Mouse (Mus musculus) brain, embryonic 14.5 days (tissue): ENCODE data around the gene Tti1.

Source experiments
- CTCF ChIP-seq: fragments of 200-500 bp; IDR thresholded peaks from 2 replicates; pipeline ENCODE4 v1.5.1; 2012; ENCODE audit warnings: inconsistent platforms, mild to moderate bottlenecking, moderate library complexity, borderline replicate concordance; ENCODE audit not compliant: insufficient read depth, insufficient read length; ENCODE audit errors: extremely low read depth
- POLR2A ChIP-seq: fragments of 200-500 bp; IDR thresholded peaks from 2 replicates; pipeline ENCODE4 v1.6.1; 2012; ENCODE audit warnings: mild to moderate bottlenecking, inconsistent platforms, borderline replicate concordance; ENCODE audit not compliant: poor library complexity, insufficient read depth, insufficient read length, severe bottlenecking; ENCODE audit errors: extremely low read depth

- TF ChIP-seq CTCF, result no peak
- no peak for TF ChIP-seq POLR2A
Observed at GRCm38 (mm10) chr2:157985611-157986010, 42.6 kb downstream of the Tti1 start.
